Mouse (Mus musculus) left cerebral cortex, postnatal 14 days (tissue): ENCODE data around the gene Olfr828. TPM values are rescaled to one million over a fixed set of nuclear protein-coding genes. Genes with fewer than 3 reads are reported as not detected.

Experiments
- DNase-seq, 2 experiments: peaks; one replicate each; pipeline ENCODE4 v3.0.0; 2021 to 2022; ENCODE audit warnings: low spot score in 2 of 2, mixed read lengths in 1 of 2
- intact Hi-C: fragments of 180-260 bp; cut with DNase I; formaldehyde crosslinking; loops from one replicate; pipeline ENCODE4 v1.15.1; 2025
- long read RNA-seq, 2 experiments: library from polyadenylated mRNA; stranded (forward); transcript quantifications; one replicate each; pipeline ENCODE4 v2.0.0; 2021
- total RNA-seq, 2 experiments: library from RNA; stranded (reverse); gene quantifications; 2 replicates each; pipeline ENCODE4 v1.2.3; 2021

Olfr828 gene
- total RNA-seq = not detected
- long read RNA-seq, experiment 1 = 0 reads
- long read RNA-seq, experiment 2 = 0 reads

DNA sequence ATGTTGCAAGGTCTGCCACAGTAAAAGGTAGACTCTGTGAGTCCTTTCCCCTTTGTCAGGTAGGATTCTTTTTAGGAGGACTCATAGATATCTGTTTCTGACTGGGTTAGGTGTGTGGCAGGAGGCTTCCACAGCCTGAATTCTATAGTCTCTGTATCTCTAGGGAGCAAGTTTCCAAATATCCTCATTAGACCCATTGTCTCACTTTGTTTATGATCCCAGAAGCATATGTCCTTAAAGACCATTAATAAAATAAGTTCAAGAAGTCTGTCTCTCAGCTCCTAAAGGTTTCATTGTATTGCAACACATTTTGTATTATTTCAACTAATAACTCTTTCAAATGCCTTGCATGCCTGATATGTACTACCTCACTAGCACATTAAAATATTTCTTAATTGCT is at the start of gene Olfr828:
Gene Olfr828 (minus strand): TSS at position 101 of the 400 bp plus-strand sequence.
- intact Hi-C loops = no loop called here
- no peak for DNase-seq

DNA sequence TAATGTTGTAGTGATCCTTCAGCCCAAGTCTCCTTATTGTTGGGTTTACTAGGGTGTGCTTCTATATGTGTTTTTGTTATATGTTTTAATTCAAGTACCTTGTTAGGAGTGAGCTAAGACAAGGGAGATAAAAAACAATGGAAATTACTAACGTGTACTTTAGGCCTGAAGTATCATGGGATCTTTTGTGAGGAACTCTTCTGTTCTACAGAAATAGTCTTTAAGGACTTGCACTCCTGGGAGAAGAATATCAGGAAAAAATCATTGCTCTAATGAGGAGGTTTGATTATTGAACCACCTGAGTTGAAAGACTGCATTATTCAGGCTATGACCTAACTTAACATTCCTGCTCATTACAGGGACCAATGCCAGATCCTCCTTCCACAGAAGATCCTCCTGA is 35.3 kb upstream of the Olfr828 start, which contains the start of gene Olfr829:
Gene Olfr829 (plus strand): TSS at position 301 of the 400 bp plus-strand sequence.
- DNase-seq = no peak
- intact Hi-C loops = no loop called here

DNA sequence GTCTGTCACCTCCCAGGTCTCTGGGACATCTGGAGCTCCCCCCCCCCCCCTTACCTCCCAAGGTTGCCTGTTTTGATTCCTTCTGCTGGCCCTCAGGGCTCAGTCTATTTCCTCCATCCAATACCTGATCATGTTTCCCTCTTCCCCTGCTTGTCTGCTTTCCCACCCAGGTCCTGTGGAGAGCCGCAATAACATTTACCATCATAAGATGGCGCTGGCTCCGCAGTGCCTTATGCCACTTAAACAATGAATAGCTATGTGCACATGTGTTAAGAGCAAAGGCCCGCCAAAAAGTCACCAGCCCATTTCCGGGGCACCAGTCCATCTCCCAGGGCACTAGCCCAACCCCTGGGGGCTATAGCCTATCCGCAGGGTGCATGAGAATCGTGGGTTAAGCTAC is 34.0 kb downstream of the Olfr828 start:
- intact Hi-C loops = no loop called here
- DNase-seq = no peak

DNA sequence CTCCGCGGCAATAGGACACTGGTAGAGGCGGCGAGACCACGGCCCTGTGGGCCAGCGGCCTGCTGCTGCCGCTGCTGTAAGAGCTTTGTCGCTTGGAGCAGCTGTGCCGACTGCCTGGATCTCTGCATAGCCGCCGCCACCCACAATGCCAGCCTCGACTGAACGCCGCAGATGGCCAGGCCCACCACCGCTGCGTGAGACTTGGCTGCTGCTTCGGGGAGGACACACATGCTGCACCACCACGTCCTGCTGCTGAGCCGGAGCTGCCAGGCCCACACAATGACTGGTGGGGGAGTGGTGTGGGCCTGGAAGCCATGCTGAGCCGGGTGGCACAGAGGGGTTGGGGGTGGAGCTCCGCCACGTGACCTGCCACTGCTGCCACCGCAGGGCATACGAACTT is 39.9 kb downstream of the Olfr828 start:
- intact Hi-C loops = no loop called here
- peak; percentile 13 to 18 for DNase-seq

GRCm38 (mm10) chr9:18778981-18779380 is 40.3 kb downstream of the Olfr828 start:
- peak in 1 of 2 experiments; percentile 1 for DNase-seq
- intact Hi-C loops = no loop called here

Other genes with a start within 250 kb of the Olfr828 start
- gene Muc16, start 145.0 kb downstream of the Olfr828 start, total RNA-seq = not detected
- gene Olfr24, start 55.5 kb downstream of the Olfr828 start, total RNA-seq = not detected
- not detected for gene Olfr829, start 35.4 kb upstream of the Olfr828 start, total RNA-seq
- gene Olfr830, start 55.2 kb upstream of the Olfr828 start, total RNA-seq = not detected
- gene Olfr832, start 117.6 kb upstream of the Olfr828 start, total RNA-seq = not detected
- gene Olfr834, start 168.5 kb upstream of the Olfr828 start, total RNA-seq = not detected
- not detected for gene Olfr835, start 213.2 kb upstream of the Olfr828 start, total RNA-seq